Comparison of ENCODE assay signal across 8 mouse cellular contexts in genomic region chr2:56119368-56119767, GRCm38 (mm10).
DNase-seq lines count a peak whose midpoint lies in the region.

No protein-coding gene starts in this region.

- WGBS in forebrain, embryonic 10.5 days: 38% methylated on average over 6 of the region's 6 CpGs

- H3K27me3 ChIP-seq in forebrain, embryonic 10.5 days (ENCODE audit: poor library complexity, severe bottlenecking): no peaks in the 10 kb centered on the region

- no peaks in the 10 kb centered on the region for H3K4me1 ChIP-seq in forebrain, embryonic 10.5 days

- intact Hi-C loops in gastrocnemius, postnatal 14 days (cut with DNase I; ENCODE audit: low total_unique reads): loop anchor here (10.0 kb wide), 1 partner anchor 1715 kb away; no protein-coding TSS in a partner anchor

- no peaks in the 10 kb centered on the region for H3K36me3 ChIP-seq in forebrain, embryonic 10.5 days (replicated peaks)

- no peaks in the 10 kb centered on the region for H3K9me3 ChIP-seq in forebrain, embryonic 10.5 days

- DNase-seq in adrenal gland, postnatal 10 days: peak; percentile 2
- no peak for DNase-seq in adrenal gland, adult 18-20 months (ENCODE audit: low spot score in 2 of 2)
- peak; percentile 3 for DNase-seq in lung, postnatal 10 days
- no peak for DNase-seq in lung, postnatal 14 days
- DNase-seq in forebrain, embryonic 10.5 days (ENCODE audit: extremely low spot score, low spot score): peak; percentile 14
- DNase-seq in mesoderm, embryonic 11.5 days (ENCODE audit: low read depth, low spot score): peak; percentile 23
- DNase-seq in gastrocnemius, postnatal 14 days: no peak
- no peak for DNase-seq in heart, adult 8-10 months (ENCODE audit: low spot score)

- H3K27ac ChIP-seq in forebrain, embryonic 10.5 days: no peak overlapping the region

- no peak overlapping the region for H3K4me3 ChIP-seq in forebrain, embryonic 10.5 days

Comparison
In these comparisons a context has a peak if more than half of its experiments do, and no peak if none do; other contexts are left out.
1. DNase-seq: peak in adrenal gland, postnatal 10 days (single experiment), lung, postnatal 10 days (single experiment), forebrain, embryonic 10.5 days (single experiment) and mesoderm, embryonic 11.5 days (single experiment); none in adrenal gland, adult 18-20 months (0 of 2), lung, postnatal 14 days (single experiment), gastrocnemius, postnatal 14 days (single experiment) and heart, adult 8-10 months (single experiment).